ENCODE assay signal across 18 mouse cellular contexts in the genomic region with DNA sequence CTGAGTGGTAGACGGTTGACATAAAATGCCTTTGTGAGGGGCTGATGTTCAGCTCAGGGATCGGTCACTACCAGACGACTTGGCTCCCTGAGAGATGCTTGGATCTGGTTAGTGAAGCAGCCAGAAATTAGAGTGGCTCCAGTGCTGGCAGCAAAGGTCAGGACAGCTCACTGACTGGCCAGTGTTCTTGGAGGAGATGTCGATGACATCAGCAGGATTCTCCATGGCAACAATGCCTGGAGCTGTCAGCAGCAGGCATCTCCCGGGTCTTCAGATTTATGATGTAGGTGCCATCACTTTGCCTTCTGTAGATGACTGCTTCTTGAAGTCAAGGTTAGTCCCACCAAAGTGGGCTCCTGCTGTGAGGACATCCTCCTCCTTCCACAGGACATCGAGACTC. TPM values are rescaled to one million over a fixed set of nuclear protein-coding genes. Genes with fewer than 3 reads are reported as not detected.
A peak's percentile ranks its signal among the peaks of the same experiment; 100 is the strongest.
DNase-seq lines count a peak whose midpoint lies in the region; ATAC-seq lines count a peak whose summit lies in the region.
"Had no signal": no experiment of that assay in that cellular context is flagged by ENCODE, and none has a peak within 500 bp of the region (broad histone marks: within the 10 kb centered on the region; RNA-seq: fewer than 3 reads in every experiment).

No protein-coding gene starts in this region.

- peak; percentile 8 for DNase-seq in hindbrain, embryonic 11.5 days (ENCODE audit: low spot score)
- DNase-seq in hindbrain, embryonic 10.5 days (ENCODE audit: low spot score) = no peak
- DNase-seq in 3T3-L1 (ENCODE audit: low read depth, low spot score) = peak; percentile 68
- DNase-seq in MN1 (ENCODE audit: low spot score) = peak; percentile 88
- DNase-seq in adrenal gland, postnatal 36 days = peak; percentile 65 to 73
- DNase-seq: cerebellum, adult 9-10 months; gastrocnemius, postnatal 36 days; liver; lung, postnatal 36 days; right cerebral cortex, adult 18-20 months; thymus, postnatal 36 days had no signal

- no peak overlapping the region for H3K9ac ChIP-seq in hindbrain, embryonic 11.5 days (ENCODE audit: low read depth, low read length)
- no peak overlapping the region for H3K9ac ChIP-seq in midbrain, embryonic 16.5 days (ENCODE audit: low read depth, low read length)
- H3K9ac ChIP-seq: forebrain, embryonic 13.5 days had no signal

- H3K9me3 ChIP-seq in hindbrain, embryonic 11.5 days (ENCODE audit: control insufficient read depth, low read length) = no peaks in the 10 kb centered on the region
- H3K9me3 ChIP-seq in hindbrain, embryonic 10.5 days = no peaks in the 10 kb centered on the region
- no peaks in the 10 kb centered on the region for H3K9me3 ChIP-seq in midbrain, embryonic 16.5 days (replicated peaks; ENCODE audit: control insufficient read depth, low read length, poor library complexity, severe bottlenecking)
- H3K9me3 ChIP-seq: forebrain, embryonic 13.5 days had no signal

- H3K4me2 ChIP-seq in hindbrain, embryonic 11.5 days (replicated peaks; ENCODE audit: low read depth, low read length) = no peak overlapping the region
- H3K4me2 ChIP-seq in midbrain, embryonic 16.5 days (ENCODE audit: low read length) = no peak overlapping the region
- H3K4me2 ChIP-seq: forebrain, embryonic 13.5 days had no signal

- H3K4me3 ChIP-seq in hindbrain, embryonic 11.5 days (ENCODE audit: low read depth, low read length) = no peak overlapping the region
- no peak overlapping the region for H3K4me3 ChIP-seq in hindbrain, embryonic 10.5 days
- no peak overlapping the region for H3K4me3 ChIP-seq in midbrain, embryonic 16.5 days (ENCODE audit: low read depth, low read length)
- H3K4me3 ChIP-seq: erythroblast, embryonic 14.5 days; forebrain, embryonic 13.5 days had no signal

- H3K36me3 ChIP-seq in hindbrain, embryonic 11.5 days (ENCODE audit: control insufficient read depth, insufficient read depth, low read length) = no peaks in the 10 kb centered on the region
- H3K36me3 ChIP-seq in hindbrain, embryonic 10.5 days = no peaks in the 10 kb centered on the region
- H3K36me3 ChIP-seq in midbrain, embryonic 16.5 days (ENCODE audit: control insufficient read depth, insufficient read depth, low read length) = no peaks in the 10 kb centered on the region

- no peaks in the 10 kb centered on the region for H3K4me1 ChIP-seq in hindbrain, embryonic 11.5 days (replicated peaks; ENCODE audit: control insufficient read depth, insufficient read depth, low read length)
- H3K4me1 ChIP-seq in hindbrain, embryonic 10.5 days (replicated peaks) = no peaks in the 10 kb centered on the region; the same call in 1 of the 2 replicates
- no peaks in the 10 kb centered on the region for H3K4me1 ChIP-seq in midbrain, embryonic 16.5 days (ENCODE audit: control insufficient read depth, insufficient read depth, low read length)
- H3K4me1 ChIP-seq: forebrain, embryonic 13.5 days had no signal

- no peaks in the 10 kb centered on the region for H3K27me3 ChIP-seq in hindbrain, embryonic 11.5 days (ENCODE audit: control insufficient read depth, insufficient read depth, low read length)
- no peaks in the 10 kb centered on the region for H3K27me3 ChIP-seq in hindbrain, embryonic 10.5 days (ENCODE audit: insufficient read depth, poor library complexity, severe bottlenecking)
- no peaks in the 10 kb centered on the region for H3K27me3 ChIP-seq in midbrain, embryonic 16.5 days (ENCODE audit: control insufficient read depth, insufficient read depth, low read depth, low read length)
- H3K27me3 ChIP-seq: forebrain, embryonic 13.5 days had no signal

- no peak overlapping the region for H3K27ac ChIP-seq in hindbrain, embryonic 11.5 days (ENCODE audit: low read depth, low read length)
- no peak overlapping the region for H3K27ac ChIP-seq in hindbrain, embryonic 10.5 days
- no peak overlapping the region for H3K27ac ChIP-seq in midbrain, embryonic 16.5 days (ENCODE audit: low read length)
- H3K27ac ChIP-seq: forebrain, embryonic 13.5 days; kidney, postnatal 0 days had no signal

- no peak for ATAC-seq in hindbrain, embryonic 11.5 days (ENCODE audit: low FRiP score)
- ATAC-seq in erythroblast, adult 5-6 weeks (replicated peaks; ENCODE audit: low FRiP score, poor library complexity, severe bottlenecking) = no peak
- ATAC-seq in midbrain, embryonic 16.5 days = no peak
- ATAC-seq: forebrain, embryonic 13.5 days; hindbrain, embryonic 16.5 days; intestine, postnatal 0 days had no signal

- 69% methylated on average over 6 of the region's 6 CpGs for WGBS in hindbrain, embryonic 11.5 days
- WGBS in hindbrain, embryonic 10.5 days = 71% methylated on average over 6 of the region's 6 CpGs
- 71% methylated on average over 6 of the region's 6 CpGs for WGBS in midbrain, embryonic 16.5 days

RNA-seq across cellular contexts. Expression of a gene that starts 16.1 kb away (rescaled TPM):
- 68.8 and 74.0 TPM in 2 replicates for polyA plus RNA-seq in hindbrain, embryonic 11.5 days (2014; fragmentation: Nextera tagmentation; extraction: Ambion mirVana)
- 43.9 and 54.3 TPM in 2 replicates for polyA plus RNA-seq in hindbrain, embryonic 10.5 days (2016; fragmentation: Nextera tagmentation; extraction: Ambion mirVana)
- 100 to 1,000 TPM; 276 to 324 TPM for total RNA-seq in adrenal gland, postnatal 36 days (2021)
- 35.9 and 38.6 TPM in 2 replicates for total RNA-seq in erythroblast, adult 5-6 weeks (2015; ENCODE audit: low replicate concordance)
- 87.3 and 107 TPM in 2 replicates for total RNA-seq in erythroblast, adult 5-6 weeks (2017; ENCODE audit: low replicate concordance)
- 52.3 and 55.9 TPM in 2 replicates for polyA plus RNA-seq in midbrain, embryonic 16.5 days (2015; fragmentation: Nextera tagmentation; extraction: Ambion mirVana)
